Mouse (Mus musculus) heart, adult 2 months (tissue): ENCODE data around the gene Rab19.

Experiments
- CTCF ChIP-seq: fragments of 200-600 bp; IDR thresholded peaks from 2 replicates; pipeline ENCODE4 v1.8.1; 2022; ENCODE audit warnings: antibody characterized with exemption, mild to moderate bottlenecking, moderate library complexity
- EP300 ChIP-seq: fragments of 200-500 bp; IDR thresholded peaks from 2 replicates; pipeline ENCODE4 v1.6.1; 2011; ENCODE audit warnings: low read depth, low read length, control low read depth; ENCODE audit not compliant: insufficient read depth

- TF ChIP-seq EP300 (no peak), CTCF (no peak)
These were observed 17.4 kb downstream of the Rab19 start for GRCm38 (mm10) chr6:39398342-39398741.
